Mouse (Mus musculus) right cerebral cortex, adult 2 months (tissue): ENCODE measurements around the gene Lrrc23.

Experiments used
- DNase-seq, 2 experiments: peaks; one replicate each; pipeline ENCODE4 v3.0.0; 2021 to 2022; ENCODE audit warnings: low spot score in 2 of 2

The Lrrc23 gene

DNA sequence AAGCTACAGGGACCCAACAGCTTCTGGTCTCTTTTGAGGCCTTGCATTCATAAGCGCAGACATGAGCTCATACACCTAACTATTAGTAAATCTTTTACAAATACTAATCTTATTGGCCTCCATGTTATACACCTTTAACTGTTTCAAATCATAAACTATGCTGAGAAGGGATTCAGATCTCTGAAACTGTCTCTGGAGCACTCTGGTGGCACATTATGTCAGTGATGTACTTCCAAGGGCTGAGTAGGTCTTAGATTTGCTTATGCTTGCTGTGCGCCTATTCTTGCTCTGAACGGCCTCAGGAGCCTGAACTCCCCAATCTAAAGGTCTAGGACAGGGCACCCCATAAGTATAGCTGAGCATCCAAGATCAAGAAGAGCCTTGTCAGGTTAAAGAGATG is 37.7 kb downstream of the Lrrc23 start:
- DNase-seq = no peak

DNA sequence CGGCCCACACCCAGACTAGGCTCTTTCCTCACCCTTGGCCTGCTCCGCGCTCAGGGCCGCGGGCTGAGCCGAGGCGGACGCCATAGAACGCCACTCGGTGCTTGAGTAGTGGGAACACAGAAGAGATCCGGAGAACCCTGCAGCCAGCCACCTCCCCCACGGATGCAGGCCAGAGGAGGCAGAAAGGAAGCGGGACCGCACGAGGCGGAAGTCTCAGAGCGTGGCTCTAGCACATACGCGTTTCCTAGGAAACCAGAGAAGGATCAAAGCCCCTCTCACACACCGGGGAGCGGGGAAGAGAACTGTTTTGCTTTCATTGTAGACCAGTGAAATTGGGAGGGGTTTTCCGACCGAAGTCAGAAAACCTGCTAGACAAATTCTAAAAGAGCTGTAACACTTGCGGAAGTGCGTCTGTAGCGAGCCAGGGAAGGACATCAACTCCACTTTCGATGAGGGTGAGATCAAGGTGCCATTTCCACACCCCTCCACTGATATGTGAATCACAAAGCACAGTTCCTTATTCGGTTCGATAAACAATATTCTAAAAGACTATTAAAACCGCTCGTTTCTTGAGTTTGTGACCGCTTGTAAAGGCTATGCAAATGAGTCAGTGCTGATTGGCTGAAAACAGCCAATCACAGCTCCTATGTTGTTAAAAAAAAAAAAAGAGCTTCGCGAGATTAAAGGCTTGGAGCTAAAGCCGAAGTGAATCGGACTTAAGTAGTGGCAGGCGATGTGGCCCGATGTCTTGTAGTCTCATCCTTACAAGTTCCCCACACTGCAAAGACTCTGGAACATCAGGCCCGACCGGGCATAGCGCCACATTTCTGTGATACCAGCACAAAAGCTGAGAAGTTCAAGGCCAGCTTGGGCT is 38.4 kb downstream of the Lrrc23 start, which contains the start of gene Grcc10:
Gene Grcc10 (minus strand): TSS at position 487 of the 874 bp plus-strand sequence.
- DNase-seq = peak; percentile 89 to 92

DNA sequence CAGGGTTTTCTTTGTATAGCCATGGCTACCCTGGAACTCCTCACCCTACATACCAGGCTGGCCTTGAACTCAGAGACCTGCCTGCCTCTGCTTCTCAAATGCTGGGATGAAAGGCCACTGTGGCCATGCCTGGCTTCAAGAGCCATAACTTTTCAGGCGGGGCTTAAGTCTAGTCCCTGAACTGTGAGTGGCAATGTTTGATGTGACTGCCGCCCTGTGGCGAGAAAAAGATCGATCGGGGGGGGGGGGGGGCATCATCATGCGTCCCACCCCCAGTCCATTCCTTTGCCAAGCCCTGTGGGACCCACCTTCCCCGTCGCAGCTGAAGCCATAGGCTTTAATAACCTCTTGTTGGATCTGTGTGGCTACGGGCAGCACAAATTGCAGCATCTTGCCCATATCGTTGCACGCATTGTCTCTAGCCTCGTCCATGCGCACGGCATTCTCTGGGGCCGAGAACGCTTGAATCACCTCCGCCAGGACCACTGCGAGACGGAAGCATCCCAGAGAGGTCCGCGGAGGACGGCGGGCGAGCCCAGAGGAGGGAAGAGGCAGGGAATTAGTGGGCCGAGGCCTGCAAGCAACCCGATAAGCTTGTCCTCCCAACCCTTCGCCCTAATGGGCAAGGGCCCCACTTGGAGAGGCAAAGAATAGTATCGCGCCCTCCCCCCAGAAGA is 39.2 kb downstream of the Lrrc23 start:
- DNase-seq = peak; percentile 62 to 76

DNA sequence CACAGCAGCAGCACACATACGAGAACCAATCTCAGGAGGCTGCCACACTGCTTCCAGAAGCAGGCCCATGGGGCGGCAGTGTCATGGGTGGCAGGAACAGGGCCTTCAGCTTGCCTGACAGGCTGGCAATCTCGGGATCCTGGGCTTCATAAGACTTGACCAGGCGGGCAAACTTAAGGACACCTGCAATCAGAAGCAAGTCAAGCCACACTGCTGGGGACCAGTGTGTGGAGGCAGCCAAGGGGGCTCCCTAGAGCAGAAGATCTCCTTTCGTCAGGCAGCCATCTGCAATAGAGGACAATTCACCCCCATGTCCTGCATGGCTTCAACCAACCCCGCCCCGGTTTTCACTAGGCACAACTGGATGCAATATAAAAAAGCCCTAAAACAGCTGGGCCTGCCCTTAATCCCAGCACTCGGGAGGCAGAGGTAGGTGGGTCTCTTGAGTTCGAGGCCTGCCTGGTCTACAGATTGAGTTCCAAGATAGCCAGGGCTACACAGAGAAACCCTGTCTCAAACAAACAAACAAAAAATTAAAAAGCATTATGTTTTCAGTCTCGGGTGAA is 40.2 kb downstream of the Lrrc23 start:
- no peak for DNase-seq

DNA sequence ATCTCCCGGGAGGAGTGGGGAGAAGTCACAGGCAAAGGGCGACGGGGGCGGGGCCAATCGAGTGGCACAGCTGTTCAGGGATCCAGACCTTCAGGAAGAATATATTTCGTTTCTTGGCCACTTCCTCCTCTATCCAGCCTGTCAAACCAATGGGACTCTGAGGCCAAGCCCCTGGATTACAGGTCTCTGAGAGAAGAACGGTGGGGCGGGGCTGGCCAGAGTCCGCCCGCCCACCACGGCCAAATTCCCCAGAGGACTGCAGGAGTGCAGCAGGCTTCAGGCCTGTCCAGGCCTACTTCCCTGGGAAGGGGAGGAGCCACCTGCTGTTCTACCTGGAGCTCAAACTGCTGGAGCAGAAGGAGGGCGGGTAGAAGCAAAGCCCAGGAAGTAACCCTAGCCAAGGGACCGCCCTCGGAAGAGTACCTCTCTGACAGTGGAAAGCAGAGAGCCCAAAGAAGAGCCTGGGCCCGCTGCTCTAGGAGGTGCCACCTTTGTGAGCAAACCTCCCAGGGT is 41.0 kb downstream of the Lrrc23 start, which contains the start of gene Ptpn6:
Gene Ptpn6 (minus strand): TSS at position 204 of the 513 bp plus-strand sequence.
- DNase-seq = no peak

DNA sequence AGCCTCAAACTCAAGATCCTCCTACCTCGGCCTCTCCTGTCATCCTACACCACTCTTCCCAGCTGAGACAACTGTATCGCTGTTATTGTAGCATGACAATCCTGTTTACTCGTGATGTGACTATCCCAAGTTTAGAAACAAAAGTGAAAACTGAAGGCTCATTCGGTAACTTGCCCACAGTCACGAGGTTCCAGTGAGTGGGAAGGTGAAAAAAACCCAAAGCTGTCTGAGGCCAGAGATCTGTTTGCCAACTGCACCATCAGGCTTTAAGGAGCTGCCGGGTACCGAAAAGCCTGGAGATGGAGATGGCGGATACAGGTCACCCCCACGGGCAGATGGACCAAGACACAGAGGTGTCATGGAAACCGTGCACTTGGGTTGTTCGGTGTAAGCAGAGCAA is 42.5 kb downstream of the Lrrc23 start:
- peak in 1 of 2 experiments; percentile 52 for DNase-seq

DNA sequence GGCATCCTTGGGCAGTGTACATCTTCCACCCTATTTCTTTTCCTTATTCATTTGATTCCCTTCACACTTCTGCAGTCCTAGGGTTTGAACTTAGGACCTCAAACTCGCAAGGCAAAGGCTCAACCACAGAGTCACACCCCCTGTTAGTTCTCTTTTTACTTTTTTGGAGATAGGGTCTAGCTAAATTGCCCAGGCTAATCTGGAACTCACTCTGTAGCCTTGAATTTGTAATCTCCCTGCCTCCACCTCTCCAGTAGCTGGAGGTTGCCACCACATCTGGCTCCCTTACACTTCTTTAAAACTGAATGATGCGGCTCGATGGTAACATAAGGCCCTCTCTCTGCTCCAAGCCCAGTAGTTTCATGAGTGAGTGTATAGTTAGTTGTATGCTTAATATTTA is 45.1 kb downstream of the Lrrc23 start:
- no peak for DNase-seq

DNA sequence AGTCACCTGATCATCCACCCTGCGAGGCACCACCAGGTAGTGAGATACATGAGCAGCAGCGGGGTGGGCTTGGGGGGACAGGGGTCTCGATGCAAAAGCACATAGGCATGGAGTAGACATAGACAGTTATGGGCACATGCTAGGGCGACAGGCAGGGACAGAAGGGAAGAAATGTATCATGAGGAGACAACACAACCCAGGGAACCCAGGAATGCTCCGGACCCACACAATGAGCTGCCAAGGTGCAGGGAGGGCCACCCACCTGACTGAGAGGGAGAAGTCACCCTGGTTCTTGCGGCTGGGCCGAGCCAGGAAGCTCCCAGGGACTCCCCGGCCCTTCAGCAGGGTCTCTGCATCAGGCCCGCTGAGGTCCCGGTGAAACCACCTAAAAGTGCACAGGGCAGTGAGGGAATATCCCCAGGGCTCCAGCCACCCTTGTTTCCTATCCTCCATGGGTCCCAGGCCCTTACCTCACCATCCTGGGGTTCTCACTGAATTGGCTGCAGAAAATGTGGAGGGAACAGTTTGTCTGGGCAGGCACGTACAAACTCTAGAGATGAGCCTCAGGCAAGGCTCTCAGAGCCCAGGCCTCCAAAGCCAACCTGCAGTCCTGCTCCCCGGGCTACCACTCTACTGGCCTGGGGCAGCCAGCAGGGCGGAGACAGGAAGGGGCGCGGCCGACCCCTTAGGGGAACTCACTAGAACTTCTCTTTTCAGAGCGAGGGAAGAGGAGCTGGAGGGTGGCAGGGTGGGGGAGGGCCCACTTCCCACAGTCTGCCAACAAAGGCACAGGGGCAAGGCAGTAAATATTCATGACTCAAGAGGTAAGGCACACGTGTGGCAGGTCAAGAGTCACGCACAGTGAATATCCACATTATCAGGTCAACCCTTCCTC is 46.8 kb downstream of the Lrrc23 start:
- DNase-seq = no peak

DNA sequence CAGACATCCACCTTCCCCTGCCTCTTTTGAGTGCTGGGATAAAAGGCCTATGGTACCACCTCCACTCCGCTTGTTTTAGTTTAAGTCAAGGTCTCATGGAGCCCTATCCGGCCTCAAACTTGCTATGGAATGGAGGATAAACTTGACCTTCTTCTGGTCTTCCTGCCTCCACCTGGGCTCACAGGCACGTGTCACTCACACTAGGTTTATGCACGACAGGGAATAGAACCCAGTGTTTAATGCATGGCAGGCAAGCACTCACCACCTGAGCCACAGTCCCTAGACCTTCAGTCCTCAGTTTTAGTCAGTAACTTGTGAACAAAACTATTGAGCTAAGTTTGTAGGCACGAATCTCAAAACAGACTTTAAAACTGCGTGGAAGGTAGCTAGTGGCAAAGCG is 48.5 kb downstream of the Lrrc23 start:
- no peak for DNase-seq

DNA sequence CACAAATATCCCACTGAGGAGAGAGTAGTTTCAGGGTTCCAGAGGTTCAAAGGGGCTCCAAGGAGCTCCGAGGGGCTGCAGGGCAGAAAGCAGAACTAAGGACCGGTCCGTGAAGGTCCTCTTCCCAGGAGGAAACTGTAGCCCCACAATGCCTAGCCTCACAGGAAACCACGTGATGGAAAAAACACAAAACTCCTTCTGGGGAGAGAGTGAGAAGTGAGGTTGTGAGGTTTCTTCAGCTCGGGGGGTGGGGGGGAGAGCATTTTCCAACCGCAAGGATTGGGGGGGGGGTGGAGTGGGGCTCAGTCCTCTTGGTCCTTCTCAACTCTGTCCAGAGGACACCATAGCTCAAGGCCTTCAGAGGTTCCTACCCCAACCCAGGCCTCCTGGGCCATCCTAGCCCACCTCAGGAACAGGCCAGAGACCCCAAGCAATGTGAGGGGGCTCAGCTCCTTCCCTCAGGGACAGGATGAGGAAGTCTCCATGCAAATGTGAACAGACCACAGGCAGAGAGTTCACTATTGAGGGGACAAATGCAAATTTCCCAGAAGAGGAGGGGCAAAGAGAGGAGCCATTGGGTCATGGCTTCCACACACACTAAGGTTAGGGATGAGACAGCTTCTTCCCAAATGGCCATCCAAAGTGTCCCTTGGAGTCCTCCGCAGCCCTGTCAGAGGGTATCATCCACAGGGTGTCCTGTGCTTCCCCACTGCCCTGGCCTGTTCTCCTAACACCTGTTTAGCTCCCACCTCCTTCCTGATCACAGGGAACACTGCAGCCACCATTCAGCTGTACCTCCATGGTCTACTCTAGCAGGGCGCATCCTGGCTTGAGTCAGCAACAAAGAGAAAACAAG is 49.4 kb downstream of the Lrrc23 start:
- no peak for DNase-seq

DNA sequence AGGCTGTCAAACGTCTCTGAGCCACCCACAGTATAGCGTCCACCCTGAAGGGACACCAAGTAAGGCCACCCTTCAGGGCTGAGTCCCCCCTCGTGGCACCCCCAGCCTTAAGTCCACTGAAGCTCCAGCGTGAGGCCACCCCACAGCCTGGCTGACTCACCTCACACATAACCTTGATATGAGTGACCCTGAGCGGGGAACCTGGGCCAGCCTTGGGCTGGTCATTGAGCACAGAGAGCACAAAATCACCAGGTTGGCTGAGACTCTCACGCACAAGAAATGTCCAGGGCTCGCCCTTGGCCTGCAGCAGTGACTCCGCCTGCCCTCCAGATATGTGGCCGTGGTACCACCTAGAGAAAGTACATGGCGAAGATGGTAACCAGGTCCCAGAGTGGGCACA is 50.9 kb downstream of the Lrrc23 start:
- no peak for DNase-seq

DNA sequence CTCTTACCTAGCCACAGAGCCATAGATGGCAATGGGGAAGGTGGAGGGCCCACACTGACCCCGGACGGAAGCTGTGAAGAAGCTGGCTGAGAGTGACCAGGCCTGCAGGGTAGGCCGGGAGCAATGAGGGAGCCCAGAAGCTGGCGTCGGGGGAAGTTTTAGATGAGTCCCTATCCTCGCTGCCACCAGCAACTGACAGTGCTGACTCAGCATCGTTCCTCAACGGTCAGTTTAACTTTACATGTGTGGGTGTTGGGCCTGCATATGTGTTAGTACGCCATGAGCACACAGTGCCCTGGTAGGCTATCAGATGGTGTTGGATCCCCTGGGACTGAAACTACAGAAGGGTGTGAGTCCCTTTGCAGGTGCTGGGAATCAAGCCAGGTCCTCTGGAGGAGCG is 55.1 kb downstream of the Lrrc23 start:
- DNase-seq = no peak

DNA sequence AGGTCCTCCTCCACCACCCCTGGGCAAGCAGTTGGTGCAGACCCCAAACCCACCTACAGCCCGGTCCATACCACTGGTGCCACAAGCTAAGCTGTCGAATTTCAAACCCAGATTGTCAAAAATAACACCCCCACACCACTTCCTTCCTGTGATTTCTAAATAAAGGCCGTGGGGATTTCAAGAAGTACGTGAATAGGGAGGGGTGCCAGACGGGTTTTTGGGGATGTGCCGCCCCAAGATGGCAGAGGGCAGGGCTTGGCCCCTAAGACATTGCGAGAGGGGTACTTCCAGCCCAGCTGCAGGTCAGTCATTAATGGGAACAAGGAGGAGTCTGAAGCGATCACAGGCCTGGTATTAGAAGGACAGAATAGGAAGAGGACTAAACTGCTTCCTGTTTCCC is 56.0 kb downstream of the Lrrc23 start:
- DNase-seq = no peak

DNA sequence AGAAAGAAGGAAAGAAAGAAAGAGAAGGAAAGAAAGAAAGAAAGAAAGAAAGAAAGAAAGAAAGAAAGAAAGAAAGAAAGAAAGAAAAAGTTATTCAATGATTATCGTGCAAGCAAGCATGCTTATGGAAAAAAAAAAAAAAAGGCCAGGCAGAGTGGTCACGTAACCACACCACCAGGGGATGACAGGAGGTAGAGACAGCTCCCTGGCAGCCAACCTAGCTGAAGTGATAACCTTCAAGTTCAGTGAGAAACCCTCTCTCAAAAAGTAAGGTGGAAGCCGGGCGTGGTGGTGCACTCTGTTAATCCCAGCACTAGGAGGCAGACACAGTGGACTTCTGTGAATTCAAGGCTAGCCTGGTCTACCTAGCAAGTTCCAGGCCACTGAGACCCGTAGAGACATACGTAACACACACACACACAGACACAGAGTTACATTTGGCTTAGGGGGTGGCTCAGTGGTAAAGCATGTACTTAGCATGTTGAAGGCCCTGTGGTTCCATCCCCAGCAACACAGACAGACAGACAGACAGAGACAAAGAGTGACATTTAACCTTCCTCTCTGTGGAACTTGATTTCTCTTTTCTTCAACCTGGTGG is 56.6 kb downstream of the Lrrc23 start:
- no peak for DNase-seq

DNA sequence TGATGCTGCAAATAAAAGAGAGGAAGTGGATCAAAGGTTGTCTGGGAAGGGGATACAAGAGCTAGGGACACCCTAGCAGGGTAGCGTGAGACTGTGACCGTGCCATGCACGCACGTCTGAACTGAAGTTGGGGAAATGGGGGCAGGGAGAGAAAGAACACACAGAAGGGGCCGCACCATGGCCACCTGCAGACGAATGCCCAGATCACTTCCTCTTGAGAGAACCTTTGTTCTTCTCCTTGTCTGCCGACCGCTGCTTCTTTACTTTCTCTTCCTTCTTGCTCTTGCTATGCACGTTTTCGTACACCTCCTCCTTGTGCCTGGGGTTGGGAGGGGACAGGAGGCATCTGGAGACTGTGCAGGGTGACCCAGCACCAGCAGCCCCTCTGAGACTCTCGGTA is 58.6 kb downstream of the Lrrc23 start:
- DNase-seq = no peak
